Mouse (Mus musculus) midbrain, embryonic 11.5 days (tissue): ENCODE measurements around the gene Tmem160. TPM values are rescaled to one million over a fixed set of nuclear protein-coding genes. Genes with fewer than 3 reads are reported as not detected.

Experiments
- ATAC-seq: fragments of 200-750 bp; cut with Nextera tagmentation; 2 replicates; pipeline ENCODE4 v1.8.0; 2017; ENCODE audit warnings: moderate TSS enrichment, moderate library complexity; ENCODE audit not compliant: low FRiP score
- DNase-seq: peaks from one replicate; pipeline ENCODE4 v3.0.0; 2015; ENCODE audit warnings: low spot score; ENCODE audit errors: missing footprints
- H3K27ac ChIP-seq: fragments of 300-500 bp; sonication (generic); 2 replicates; pipeline ENCODE4 v1.5.1; 2014; ENCODE audit warnings: low read depth, low read length
- H3K27me3 ChIP-seq: fragments of 300-500 bp; sonication (generic); 2 replicates; pipeline ENCODE4 v1.6.1; 2014; ENCODE audit warnings: mild to moderate bottlenecking, low read length, moderate library complexity, mixed read lengths; ENCODE audit not compliant: control insufficient read depth, insufficient read depth
- H3K36me3 ChIP-seq: fragments of 300-500 bp; sonication (generic); 2 replicates; pipeline ENCODE4 v1.6.1; 2014; ENCODE audit warnings: mild to moderate bottlenecking, low read length, moderate library complexity, mixed read lengths; ENCODE audit not compliant: control insufficient read depth, insufficient read depth
- H3K4me1 ChIP-seq: fragments of 300-500 bp; sonication (generic); 2 replicates; pipeline ENCODE4 v1.6.1; 2014; ENCODE audit warnings: low read length; ENCODE audit not compliant: control insufficient read depth, insufficient read depth
- H3K4me2 ChIP-seq: fragments of 300-500 bp; sonication (generic); 2 replicates; pipeline ENCODE4 v1.6.1; 2014; ENCODE audit warnings: mild to moderate bottlenecking, moderate library complexity
- H3K4me3 ChIP-seq: fragments of 300-500 bp; sonication (generic); 2 replicates; pipeline ENCODE4 v1.5.1; 2014; ENCODE audit warnings: low read depth, low read length
- H3K9ac ChIP-seq: fragments of 300-500 bp; sonication (generic); 2 replicates; pipeline ENCODE4 v1.6.1; 2014; ENCODE audit warnings: low read length
- H3K9me3 ChIP-seq: fragments of 300-500 bp; sonication (generic); 2 replicates; pipeline ENCODE4 v1.6.1; 2016; ENCODE audit warnings: low read length; ENCODE audit not compliant: control insufficient read depth
- WGBS: fragments of 180-500 bp; shearing (Covaris S2); extraction: QIAGEN DNeasy Blood & Tissue Kit; methylation state at CpG from one replicate; pipeline ENCODE4 v1.1.7; 2014; 5-methylcytosine and 5-hydroxymethylcytosine counted together
- polyA plus RNA-seq: library from polyadenylated mRNA; unstranded; fragments of >200 nt; fragmentation: Nextera tagmentation; extraction: Ambion mirVana; gene quantifications from 2 replicates; pipeline ENCODE4 v1.2.1, GENCODE M21; 2014

Gene Tmem160
- polyA plus RNA-seq, 1 experiment from 2014 or later, result 49.2 TPM

- H3K9ac ChIP-seq, result no peak overlapping the region
- ATAC-seq (no peak), DNase-seq (no peak)
- no peak overlapping the region for H3K27ac ChIP-seq
- peaks cover 62% of the 10 kb centered on the region for H3K36me3 ChIP-seq
- H3K4me3 ChIP-seq, result no peak overlapping the region
- H3K9me3 ChIP-seq, result no peaks in the 10 kb centered on the region
- no peaks in the 10 kb centered on the region for H3K27me3 ChIP-seq
- no peak overlapping the region for H3K4me2 ChIP-seq
- 88% methylated on average over 3 of the region's 3 CpGs for WGBS
- H3K4me1 ChIP-seq, result no peaks in the 10 kb centered on the region
Measured at GRCm38 (mm10) chr7:16433352-16433971, 19.1 kb upstream of the Tmem160 start.

GRCm38 (mm10) chr7:16435088-16435487 lies 17.5 kb upstream of the Tmem160 start:
- no peak overlapping the region for H3K9ac ChIP-seq
- no peak overlapping the region for H3K27ac ChIP-seq
- H3K4me2 ChIP-seq, result no peak overlapping the region
- 91% methylated on average over 9 of the region's 9 CpGs for WGBS
- no peaks in the 10 kb centered on the region for H3K4me1 ChIP-seq
- H3K4me3 ChIP-seq, result no peak overlapping the region
- peaks cover 46% of the 10 kb centered on the region for H3K36me3 ChIP-seq
- ATAC-seq, result no peak
- H3K27me3 ChIP-seq, result no peaks in the 10 kb centered on the region
- no peak for DNase-seq
- no peaks in the 10 kb centered on the region for H3K9me3 ChIP-seq

- no peaks in the 10 kb centered on the region for H3K27me3 ChIP-seq
- H3K9ac ChIP-seq, result no peak overlapping the region
- DNase-seq (no peak), ATAC-seq (no peak)
- H3K4me2 ChIP-seq, result no peak overlapping the region
- no peaks in the 10 kb centered on the region for H3K4me1 ChIP-seq
- H3K4me3 ChIP-seq, result no peak overlapping the region
- no peak overlapping the region for H3K27ac ChIP-seq
- no peaks in the 10 kb centered on the region for H3K9me3 ChIP-seq
- no peaks in the 10 kb centered on the region; the same call in 1 of the 2 replicates for H3K36me3 ChIP-seq
Measured at GRCm38 (mm10) chr7:16441241-16441640, 11.3 kb upstream of the Tmem160 start.

GRCm38 (mm10) chr7:16451656-16452055 lies 923 bp upstream of the Tmem160 start:
- Histone ChIP-seq H3K4me2 (no peak overlapping the region), H3K4me3 (no peak overlapping the region), H3K9ac (no peak overlapping the region), H3K27ac (no peak overlapping the region), H3K36me3 (no peaks in the 10 kb centered on the region), H3K4me1 (no peaks in the 10 kb centered on the region), H3K9me3 (no peaks in the 10 kb centered on the region), H3K27me3 (no peaks in the 10 kb centered on the region)
- DNase-seq, result no peak
- ATAC-seq, result no peak
- WGBS, result 74% methylated on average over 6 of the region's 6 CpGs

GRCm38 (mm10) chr7:16453118-16453711 lies 636 bp downstream of the Tmem160 start:
- WGBS, result under 1% methylated on average over 23 of the region's 23 CpGs
- Histone ChIP-seq H3K9ac (peak overlapping the region; percentile 76), H3K9me3 (no peaks in the 10 kb centered on the region), H3K4me2 (peak overlapping the region; percentile 93), H3K4me3 (peak overlapping the region; percentile 76), H3K4me1 (no peaks in the 10 kb centered on the region), H3K27me3 (no peaks in the 10 kb centered on the region), H3K36me3 (no peaks in the 10 kb centered on the region), H3K27ac (no peak overlapping the region)
- ATAC-seq, result peak; percentile 83
- peak; percentile 96 for DNase-seq

- DNase-seq (no peak), ATAC-seq (no peak)
- H3K4me3 ChIP-seq, result no peak overlapping the region
- no peaks in the 10 kb centered on the region for H3K9me3 ChIP-seq
- WGBS, result 93% methylated on average over 14 of the region's 14 CpGs
- H3K27me3 ChIP-seq, result no peaks in the 10 kb centered on the region
- H3K9ac ChIP-seq, result no peak overlapping the region
- no peak overlapping the region for H3K27ac ChIP-seq
- H3K36me3 ChIP-seq, result no peaks in the 10 kb centered on the region
- no peak overlapping the region for H3K4me2 ChIP-seq
- no peaks in the 10 kb centered on the region for H3K4me1 ChIP-seq
Measured at GRCm38 (mm10) chr7:16455016-16455415, 2.4 kb downstream of the Tmem160 start.

GRCm38 (mm10) chr7:16456289-16456688 lies 3.7 kb downstream of the Tmem160 start:
- Histone ChIP-seq H3K9ac (no peak overlapping the region), H3K4me1 (no peaks in the 10 kb centered on the region), H3K36me3 (no peaks in the 10 kb centered on the region), H3K4me2 (no peak overlapping the region), H3K9me3 (no peaks in the 10 kb centered on the region), H3K27ac (no peak overlapping the region), H3K27me3 (no peaks in the 10 kb centered on the region), H3K4me3 (no peak overlapping the region)
- ATAC-seq, result no peak
- no peak for DNase-seq
- 83% methylated on average over 5 of the region's 5 CpGs for WGBS

GRCm38 (mm10) chr7:16460566-16460965 lies 8.0 kb downstream of the Tmem160 start:
- no peaks in the 10 kb centered on the region for H3K36me3 ChIP-seq
- WGBS, result 72% methylated on average over 13 of the region's 13 CpGs
- no peak overlapping the region for H3K4me2 ChIP-seq
- no peaks in the 10 kb centered on the region for H3K4me1 ChIP-seq
- no peak overlapping the region for H3K27ac ChIP-seq
- no peaks in the 10 kb centered on the region for H3K9me3 ChIP-seq
- H3K9ac ChIP-seq, result peak overlapping the region; percentile 5; the same call in 1 of the 2 replicates
- ATAC-seq (no peak), DNase-seq (no peak)
- H3K4me3 ChIP-seq, result no peak overlapping the region
- no peaks in the 10 kb centered on the region for H3K27me3 ChIP-seq

- no peak overlapping the region for H3K9ac ChIP-seq
- ATAC-seq, result no peak
- H3K27me3 ChIP-seq, result no peaks in the 10 kb centered on the region; the same call in 1 of the 2 replicates
- no peak overlapping the region for H3K4me2 ChIP-seq
- DNase-seq, result peak; percentile 68
- no peaks in the 10 kb centered on the region for H3K36me3 ChIP-seq
- no peak overlapping the region for H3K27ac ChIP-seq
- 65% methylated on average over 6 of the region's 6 CpGs for WGBS
- no peaks in the 10 kb centered on the region for H3K9me3 ChIP-seq
- H3K4me1 ChIP-seq, result no peaks in the 10 kb centered on the region
- no peak overlapping the region for H3K4me3 ChIP-seq
Measured at GRCm38 (mm10) chr7:16461151-16461550, 8.6 kb downstream of the Tmem160 start.
